Mouse (Mus musculus) liver, embryonic 14.5 days (tissue): ENCODE measurements at regions not wholly inside any gene's neighbourhood (a gene's known extent, or its start where the extent isn't known, plus 50 kb on each side); places are given as distances from the start of the nearest gene placed in this dataset.

Source experiments
- ATAC-seq: fragments of 200-750 bp; cut with Nextera tagmentation; 2 replicates; pipeline ENCODE4 v1.8.0; 2017; ENCODE audit warnings: moderate number of reproducible peaks, mild to moderate bottlenecking, moderate library complexity; ENCODE audit not compliant: insufficient read depth
- DNase-seq, 3 experiments: peaks; one replicate each; pipeline ENCODE4 v3.0.0-alpha.2; 2012 to 2013; ENCODE audit warnings: low read depth in 3 of 3, low spot score in 3 of 3
- H3K27ac ChIP-seq: fragments of 300-500 bp; sonication (generic); 2 replicates; pipeline ENCODE4 v1.5.1; 2014; ENCODE audit warnings: moderate library complexity, mild to moderate bottlenecking, control low read depth, inconsistent platforms
- H3K27me3 ChIP-seq: fragments of 300-500 bp; sonication (generic); 2 replicates; pipeline ENCODE4 v1.6.1; 2014; ENCODE audit warnings: mild to moderate bottlenecking, low read length, moderate library complexity; ENCODE audit not compliant: control insufficient read depth, insufficient read depth
- H3K36me3 ChIP-seq: fragments of 300-500 bp; sonication (generic); replicated peaks from 2 replicates; pipeline ENCODE4 v1.6.1; 2014; ENCODE audit warnings: low read depth; ENCODE audit not compliant: control insufficient read depth, insufficient read depth
- H3K4me1 ChIP-seq, 2 experiments: fragments of 200-500 bp in 1 of 2; fragments of 300-500 bp in 1 of 2; sonication (generic) in 1 of 2; replicated peaks; 2 replicates each; pipeline ENCODE4 v1.6.1; 2012 to 2014; ENCODE audit warnings: antibody characterized with exemption in 1 of 2, inconsistent platforms in 1 of 2, low read length in 1 of 2; ENCODE audit not compliant: control insufficient read depth in 2 of 2, insufficient read depth in 2 of 2
- H3K4me2 ChIP-seq: fragments of 300-500 bp; sonication (generic); 2 replicates; pipeline ENCODE4 v1.6.1; 2014; ENCODE audit warnings: low read depth, mild to moderate bottlenecking, control low read depth, moderate library complexity
- H3K4me3 ChIP-seq, 2 experiments: fragments of 200-500 bp in 1 of 2; fragments of 300-500 bp in 1 of 2; sonication (generic) in 1 of 2; 2 replicates each; pipeline ENCODE4 v1.5.1; 2012 to 2014; ENCODE audit warnings: low read depth in 2 of 2, low read length in 2 of 2, mild to moderate bottlenecking in 2 of 2, control low read depth in 1 of 2, inconsistent platforms in 1 of 2, moderate library complexity in 1 of 2; ENCODE audit not compliant: insufficient read depth in 1 of 2
- H3K9ac ChIP-seq: fragments of 300-500 bp; sonication (generic); replicated peaks from 2 replicates; pipeline ENCODE4 v1.6.1; 2014; ENCODE audit warnings: mild to moderate bottlenecking, control low read depth, moderate library complexity
- H3K9me3 ChIP-seq: fragments of 300-500 bp; sonication (generic); 2 replicates; pipeline ENCODE4 v1.6.1; 2016; ENCODE audit warnings: low read length, mixed read lengths; ENCODE audit not compliant: control insufficient read depth
- CTCF ChIP-seq: IDR thresholded peaks from 2 replicates; pipeline ENCODE4 v1.5.1; 2016; ENCODE audit warnings: antibody characterized with exemption, low read depth, control low read depth
- EP300 ChIP-seq: IDR thresholded peaks from 2 replicates; pipeline ENCODE4 v1.6.1; 2016; ENCODE audit warnings: antibody characterized with exemption, low read depth
- WGBS: fragments of 180-500 bp; shearing (Covaris S2); extraction: QIAGEN DNeasy Blood & Tissue Kit; methylation state at CpG from one replicate; pipeline ENCODE4 v1.1.7; 2014; ENCODE audit not compliant: insufficient replicate concordance; 5-methylcytosine and 5-hydroxymethylcytosine counted together

DNA sequence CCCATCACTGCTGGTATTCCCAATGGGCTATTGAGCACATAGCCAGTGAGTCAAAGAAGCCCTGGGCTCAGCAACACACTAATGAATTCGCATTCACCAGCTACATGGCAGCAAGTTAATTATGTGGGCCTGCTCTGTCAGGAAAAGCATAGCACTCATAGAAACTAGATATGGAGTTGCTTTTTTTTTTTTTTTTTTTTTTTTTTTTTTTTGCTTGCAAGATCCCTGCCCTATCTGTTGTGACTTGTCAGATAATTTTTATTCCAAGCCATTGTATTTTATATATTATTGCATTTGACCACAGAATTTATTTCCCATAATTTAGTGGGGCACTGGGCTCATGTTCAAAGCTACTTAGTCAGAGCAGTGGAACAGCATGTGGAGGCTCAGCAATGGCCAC is 131.2 kb upstream of the Fbxo11 start:
- WGBS, result 67% methylated on average over 1 of the region's 1 CpGs
- DNase-seq (no peak), ATAC-seq (no peak)

DNA sequence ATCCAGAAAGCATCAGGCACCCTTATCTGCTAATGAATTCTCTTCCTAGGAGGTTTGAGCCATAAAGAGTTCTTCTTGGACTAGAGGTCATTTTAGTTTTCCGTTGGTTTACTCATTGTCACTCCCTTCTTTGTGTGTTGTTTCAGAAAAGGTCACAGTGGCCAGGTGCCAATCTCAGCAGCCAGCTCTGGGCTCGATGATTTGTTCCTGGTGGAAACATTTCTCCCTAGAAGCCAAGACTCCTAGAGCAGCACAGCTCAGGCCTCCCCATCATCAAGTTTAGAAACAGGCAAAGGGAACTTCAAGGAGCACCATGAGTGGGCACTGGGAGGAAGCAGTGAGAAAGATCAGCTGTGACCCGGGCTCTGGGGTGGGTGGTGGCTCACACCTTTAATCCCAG is 132.3 kb upstream of the Fbxo11 start:
- no peak overlapping the region for H3K9ac ChIP-seq
- H3K36me3 ChIP-seq, result no peaks in the 10 kb centered on the region
- no peak overlapping the region for H3K27ac ChIP-seq
- no peak overlapping the region for H3K4me2 ChIP-seq
- no peaks in the 10 kb centered on the region; a peak in 1 of 4 replicates for H3K4me1 ChIP-seq
- 49% methylated on average over 3 of the region's 3 CpGs for WGBS
- TF ChIP-seq CTCF (no peak), EP300 (no peak)
- no peak for ATAC-seq
- no peaks in the 10 kb centered on the region for H3K9me3 ChIP-seq
- no peak for DNase-seq
- no peaks in the 10 kb centered on the region for H3K27me3 ChIP-seq
- no peak overlapping the region for H3K4me3 ChIP-seq

More for the DNA sequence above, 131.2 kb upstream of the Fbxo11 start:
- no peak for TF ChIP-seq CTCF
- TF ChIP-seq EP300, result no peak
- Histone ChIP-seq H3K36me3 (no peaks in the 10 kb centered on the region), H3K4me2 (no peak overlapping the region), H3K9ac (no peak overlapping the region), H3K4me3 (no peak overlapping the region), H3K27ac (no peak overlapping the region), H3K27me3 (no peaks in the 10 kb centered on the region), H3K4me1 (no peaks in the 10 kb centered on the region; a peak in 1 of 4 replicates), H3K9me3 (no peaks in the 10 kb centered on the region)

GRCm38 (mm10) chr17:88201249-88201970 is 136.3 kb upstream of the Fbxo11 start:
- DNase-seq, result no peak
- no peak for TF ChIP-seq EP300
- TF ChIP-seq CTCF, result no peak
- Histone ChIP-seq H3K4me2 (no peak overlapping the region), H3K4me1 (no peaks in the 10 kb centered on the region), H3K9me3 (no peaks in the 10 kb centered on the region), H3K36me3 (no peaks in the 10 kb centered on the region), H3K4me3 (no peak overlapping the region), H3K27me3 (no peaks in the 10 kb centered on the region), H3K27ac (no peak overlapping the region), H3K9ac (no peak overlapping the region)
- WGBS, result 64% methylated on average over 12 of the region's 12 CpGs
- no peak for ATAC-seq

GRCm38 (mm10) chr17:88202214-88202613 is 137.1 kb upstream of the Fbxo11 start:
- Histone ChIP-seq H3K36me3 (no peaks in the 10 kb centered on the region), H3K4me1 (no peaks in the 10 kb centered on the region), H3K4me2 (no peak overlapping the region), H3K9ac (no peak overlapping the region), H3K4me3 (no peak overlapping the region), H3K9me3 (no peaks in the 10 kb centered on the region), H3K27me3 (no peaks in the 10 kb centered on the region), H3K27ac (no peak overlapping the region)
- 61% methylated on average over 4 of the region's 4 CpGs for WGBS
- DNase-seq (no peak), ATAC-seq (no peak)
- TF ChIP-seq EP300 (no peak), CTCF (no peak)

DNA sequence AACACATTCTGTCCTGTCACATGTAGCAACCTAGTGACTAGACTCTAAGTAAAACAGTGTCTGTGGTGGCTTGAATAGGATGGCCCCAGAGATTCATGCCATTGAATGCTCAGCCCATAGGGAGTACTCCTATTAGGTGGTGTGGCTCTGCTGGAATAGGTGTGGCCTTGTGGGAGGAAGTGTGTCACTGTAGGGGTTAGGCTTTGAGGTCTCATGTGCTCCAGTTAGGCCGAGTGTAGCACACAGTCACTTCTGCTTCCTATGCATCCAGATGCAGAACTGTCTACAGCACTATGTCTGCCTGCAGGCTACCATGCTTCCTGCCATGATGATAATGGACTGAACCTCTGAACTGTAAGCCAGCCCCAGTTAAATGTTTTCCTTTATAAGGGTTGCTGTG is 144.5 kb upstream of the Fbxo11 start:
- Histone ChIP-seq H3K9me3 (no peaks in the 10 kb centered on the region), H3K4me1 (no peaks in the 10 kb centered on the region), H3K27me3 (no peaks in the 10 kb centered on the region), H3K4me3 (no peak overlapping the region), H3K9ac (no peak overlapping the region), H3K4me2 (no peak overlapping the region), H3K36me3 (no peaks in the 10 kb centered on the region), H3K27ac (no peak overlapping the region)
- no peak for DNase-seq
- ATAC-seq, result no peak
- TF ChIP-seq EP300 (no peak), CTCF (no peak)
- 23% methylated on average over 1 of the region's 1 CpGs for WGBS
